Mouse (Mus musculus) CH12.LX (cell line): Measurements from ENCODE around the gene Wdr83.

ENCODE experiments used
- BHLHE40 ChIP-seq: IDR thresholded peaks from 2 replicates; pipeline ENCODE4 v1.6.1; 2011; ENCODE audit warnings: mild to moderate bottlenecking, low read depth, low read length, improper control_type of control experiment
- CTCF ChIP-seq, 2 experiments: IDR thresholded peaks in 1 of 2; conservative IDR thresholded peaks in 1 of 2; 2 replicates each; pipeline ENCODE4 v1.5.1; 2011 to 2012; ENCODE audit warnings: low read depth in 2 of 2, low read length in 2 of 2, improper control_type of control experiment in 1 of 2, inconsistent platforms in 1 of 2, mild to moderate bottlenecking in 1 of 2, moderate library complexity in 1 of 2
- EP300 ChIP-seq: IDR thresholded peaks from 2 replicates; pipeline ENCODE4 v1.6.1; 2011; ENCODE audit warnings: low read length, improper control_type of control experiment
- KAT2A ChIP-seq: IDR thresholded peaks from 2 replicates; pipeline ENCODE4 v1.6.1; 2012; ENCODE audit warnings: low read length, improper control_type of control experiment, inconsistent platforms; ENCODE audit not compliant: insufficient replicate concordance
- MAX ChIP-seq: IDR thresholded peaks from 2 replicates; pipeline ENCODE4 v1.6.1; 2011; ENCODE audit warnings: low read length, improper control_type of control experiment
- POLR2A ChIP-seq: IDR thresholded peaks from 2 replicates; pipeline ENCODE4 v1.6.1; 2011; ENCODE audit warnings: low read depth, mild to moderate bottlenecking, improper control_type of control experiment, low read length
- TBP ChIP-seq: conservative IDR thresholded peaks from 2 replicates; pipeline ENCODE4 v1.6.1; 2011; ENCODE audit warnings: low read depth, low read length, improper control_type of control experiment
- ZC3H11A ChIP-seq: IDR thresholded peaks from 2 replicates; pipeline ENCODE4 v1.6.1; 2012; ENCODE audit warnings: low read depth, mild to moderate bottlenecking, inconsistent platforms, low read length, improper control_type of control experiment
- ZNF384 ChIP-seq: IDR thresholded peaks from 2 replicates; pipeline ENCODE4 v1.6.1; 2012; ENCODE audit warnings: low read depth, low read length, improper control_type of control experiment, inconsistent platforms

- TF ChIP-seq CTCF (conservative IDR thresholded peaks at IDR 0.05 in 1 of 2, IDR thresholded peaks at IDR 0.05 in 1 of 2; ENCODE audit: low read depth in 2 of 2, low read length in 2 of 2): no peak
- TF ChIP-seq POLR2A: no peak
- TF ChIP-seq ZC3H11A: no peak
- no peak for TF ChIP-seq ZNF384
- no peak for TF ChIP-seq KAT2A
- no peak for TF ChIP-seq MAX
- no peak for TF ChIP-seq TBP
- no peak for TF ChIP-seq EP300
- no peak for TF ChIP-seq BHLHE40
Measured at GRCm38 (mm10) chr8:85100076-85100665, 19.1 kb upstream of the Wdr83 start.
